Mouse (Mus musculus): Measurements from ENCODE around the gene Snx25. TPM values are rescaled to one million over a fixed set of nuclear protein-coding genes. Genes with fewer than 3 reads are reported as not detected.

Snx25 gene
- total RNA-seq, 2 experiments from 2014 or later, result 47.2 to 50.9 TPM

DNA sequence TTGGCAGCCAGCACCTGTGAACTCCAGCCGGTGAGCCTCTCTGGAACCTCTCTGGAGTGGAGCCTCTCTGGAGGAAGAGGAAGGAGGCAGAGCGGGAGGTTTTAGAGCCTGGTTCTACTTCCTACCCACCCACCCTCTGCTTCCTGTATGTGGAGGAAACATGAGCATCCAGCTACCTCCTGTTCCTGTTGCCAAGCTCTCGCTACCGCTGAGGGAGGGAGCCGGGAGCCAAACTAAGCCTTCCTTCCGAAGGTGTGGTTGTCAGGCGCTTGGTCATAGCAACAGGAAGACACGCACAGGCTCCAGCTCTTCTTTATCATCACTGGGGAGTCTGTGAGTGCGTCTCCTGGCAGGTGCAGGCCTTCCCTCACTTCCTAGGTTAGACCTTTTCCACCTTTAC lies 129.8 kb downstream of the Snx25 start:
- DNase-seq (ENCODE audit: low spot score in 2 of 2), result no peak

DNA sequence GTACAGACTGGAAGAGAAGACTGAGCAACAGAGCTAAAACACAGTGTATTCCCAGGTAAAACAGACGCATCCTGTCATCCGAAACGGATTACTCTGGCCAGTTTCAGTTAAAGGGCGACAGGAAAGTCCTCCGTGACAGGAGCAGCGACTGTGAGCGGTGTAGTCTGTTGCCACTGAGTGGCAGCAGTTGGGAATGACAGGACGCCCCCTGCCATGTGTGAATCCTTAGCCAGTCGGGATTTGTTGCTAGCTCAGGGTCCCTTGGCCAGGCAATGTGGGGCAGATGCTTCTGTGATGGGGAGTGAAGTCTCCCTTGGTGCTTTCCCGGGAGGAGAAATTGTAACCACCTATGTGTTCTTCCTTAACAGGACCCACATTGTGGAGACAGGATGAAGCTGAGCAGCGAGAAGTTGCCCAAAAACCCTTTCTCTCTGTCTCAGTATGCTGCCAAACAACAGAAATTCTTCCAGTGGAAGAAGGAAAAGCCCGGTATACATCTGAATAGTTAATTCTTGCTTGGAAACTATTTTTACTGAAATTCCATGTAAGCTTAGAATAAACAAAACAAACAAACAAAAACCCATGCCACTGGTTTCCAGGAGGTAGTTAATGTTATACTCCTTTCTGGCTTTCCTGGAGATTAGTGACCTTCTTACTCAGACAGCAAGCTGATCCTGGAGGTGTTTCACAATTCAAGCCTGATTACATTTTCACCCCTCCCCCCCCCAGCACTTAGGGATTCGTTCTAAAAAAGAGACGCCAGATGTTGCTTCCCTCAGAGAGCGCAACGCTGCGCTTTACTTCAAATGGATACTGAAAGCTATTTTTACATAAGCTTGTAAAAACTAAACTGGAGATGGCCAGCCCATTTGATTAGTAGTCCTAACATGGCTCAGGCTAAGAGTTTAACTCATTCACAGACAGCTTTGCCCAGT lies 140.9 kb downstream of the Snx25 start:
- peak in 1 of 2 experiments; percentile 54 for DNase-seq (ENCODE audit: low spot score in 2 of 2)

GRCm38 (mm10) chr8:46010306-46010705 lies 141.7 kb downstream of the Snx25 start:
- DNase-seq (ENCODE audit: low spot score in 2 of 2), result no peak

- DNase-seq (ENCODE audit: low spot score in 2 of 2), result no peak
Observed at GRCm38 (mm10) chr8:46007050-46007672, 144.8 kb downstream of the Snx25 start.

DNA sequence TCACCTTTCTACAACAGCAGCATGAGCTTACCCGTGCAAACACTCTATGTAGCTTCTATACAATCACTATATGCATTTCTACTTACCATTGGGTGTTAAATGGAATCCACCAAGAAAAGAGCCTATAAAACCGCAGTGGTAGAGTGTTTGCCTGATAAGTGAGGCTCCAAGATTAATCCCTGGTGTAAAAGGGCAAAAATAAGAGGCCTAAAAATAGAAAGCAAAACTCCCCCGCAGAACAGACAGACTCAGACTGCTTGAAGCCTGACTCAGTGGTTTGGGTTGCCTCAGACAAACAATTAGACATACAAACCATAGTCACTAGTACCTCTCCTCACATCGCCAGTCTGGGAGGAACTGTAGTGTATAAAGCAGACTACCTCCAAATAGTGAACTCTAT lies 146.4 kb downstream of the Snx25 start, which contains the start of gene Ankrd37:
Gene Ankrd37, minus strand, starts transcription at position 112 of the 400 bp plus-strand sequence.
- no peak for DNase-seq (ENCODE audit: low spot score in 2 of 2)

- peak; percentile 98 for DNase-seq (ENCODE audit: low spot score in 2 of 2)
Observed at GRCm38 (mm10) chr8:45999784-46000705, 151.9 kb downstream of the Snx25 start.

- DNase-seq (ENCODE audit: low spot score in 2 of 2), result peak in 1 of 2 experiments; percentile 24
Observed at GRCm38 (mm10) chr8:45999138-45999783, 152.7 kb downstream of the Snx25 start, which contains the start of gene Lrp2bp. Gene Lrp2bp, plus strand, starts transcription at chr8:45999303.

- no peak for DNase-seq (ENCODE audit: low spot score in 2 of 2)
Observed at GRCm38 (mm10) chr8:45998228-45998627, 153.7 kb downstream of the Snx25 start.

DNA sequence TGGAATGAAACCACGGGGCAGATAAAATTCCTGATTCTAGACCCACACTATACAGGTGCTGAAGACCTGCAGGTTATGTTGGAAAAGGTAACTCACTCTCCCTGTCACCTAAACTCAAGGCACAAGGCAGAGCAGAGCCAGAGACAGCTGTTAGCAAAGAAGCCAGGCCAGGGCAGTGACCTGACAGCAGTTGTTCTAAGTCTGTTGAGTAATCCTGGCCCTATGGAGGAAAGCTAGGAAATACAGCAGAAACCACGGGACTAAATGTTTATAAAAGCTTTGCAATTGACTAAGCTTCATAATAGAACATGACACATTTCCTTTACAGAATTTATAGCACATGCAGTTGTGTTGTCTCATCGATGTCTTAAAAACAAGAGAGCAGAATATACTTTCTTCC lies 156.4 kb downstream of the Snx25 start:
- DNase-seq (ENCODE audit: low spot score in 2 of 2), result no peak

DNA sequence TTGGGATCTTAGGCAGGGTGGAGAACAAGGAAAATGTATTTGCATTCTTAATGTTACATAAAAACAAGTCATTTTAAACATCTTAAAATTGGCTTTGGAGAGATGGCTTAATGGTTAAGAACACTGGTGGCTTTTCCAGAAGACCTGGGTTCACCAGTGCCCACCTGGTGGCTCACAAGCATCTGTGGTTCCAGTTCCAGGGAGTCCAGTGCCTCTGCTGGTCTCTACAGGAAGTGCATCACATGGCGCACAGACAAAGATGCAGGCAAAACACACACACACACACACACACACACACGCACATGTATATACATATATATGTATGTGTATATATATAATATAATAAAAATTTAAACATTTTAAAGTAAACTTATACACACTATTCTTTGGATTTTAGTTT lies 157.8 kb downstream of the Snx25 start:
- no peak for DNase-seq (ENCODE audit: low spot score in 2 of 2)

DNA sequence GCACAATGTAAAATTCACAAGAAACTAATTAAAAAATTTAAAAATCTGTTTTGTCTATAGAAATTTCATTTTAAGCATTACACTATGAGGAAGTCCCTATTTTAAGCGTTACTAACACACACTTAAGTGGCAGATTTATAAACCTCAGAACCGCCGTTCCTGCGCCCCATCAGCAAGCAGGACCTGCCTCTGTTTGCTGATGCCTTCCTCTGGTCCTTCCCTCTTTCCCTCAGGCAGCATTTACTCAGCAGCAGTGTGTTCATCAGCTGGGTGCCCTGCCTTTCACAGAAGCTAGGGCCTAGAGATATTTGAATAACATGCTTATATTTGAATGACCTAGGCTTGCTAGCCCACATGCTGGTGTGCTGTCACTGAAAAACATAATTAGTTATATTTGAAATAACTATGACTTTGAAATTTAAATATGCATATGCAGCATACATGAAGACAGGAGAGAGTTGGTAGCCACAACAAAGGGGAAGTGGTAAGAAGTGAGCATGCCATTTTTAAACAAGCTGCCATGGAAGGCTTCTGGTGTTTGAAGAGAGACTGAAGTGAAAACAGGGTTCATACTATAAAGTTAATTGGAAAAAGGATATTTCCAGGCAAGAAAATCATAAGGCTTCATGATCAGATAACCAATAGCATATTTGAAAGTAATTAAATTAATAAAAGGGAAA lies 161.2 kb downstream of the Snx25 start:
- DNase-seq (ENCODE audit: low spot score in 2 of 2), result no peak

GRCm38 (mm10) chr8:45988189-45988588 lies 163.8 kb downstream of the Snx25 start:
- DNase-seq (ENCODE audit: low spot score in 2 of 2), result no peak

DNA sequence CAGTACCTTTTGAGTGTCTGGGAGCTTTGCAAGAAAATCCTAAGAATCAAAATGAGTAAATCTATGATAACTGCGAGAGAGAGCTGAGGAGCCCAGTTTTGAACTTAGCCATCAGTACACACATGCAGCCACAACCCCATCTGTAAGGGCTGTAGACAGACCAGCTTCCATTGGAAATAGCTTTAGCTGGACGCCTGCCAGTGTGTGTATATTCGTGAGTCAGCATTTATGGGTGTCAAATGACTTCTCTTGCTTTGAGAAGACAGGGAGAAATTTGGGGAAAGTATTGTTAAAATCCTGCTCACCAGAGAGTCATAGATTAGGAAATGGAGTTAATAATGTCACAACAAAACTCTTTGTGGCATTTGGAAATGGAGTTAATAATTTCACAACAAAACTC lies 165.3 kb downstream of the Snx25 start:
- no peak for DNase-seq (ENCODE audit: low spot score in 2 of 2)

Other genes starting within 250 kb of the Snx25 start
- gene Ccdc110, start 217.5 kb downstream of the Snx25 start, total RNA-seq (2021), result under 1 TPM; 0.51 to 0.69 TPM
- 1 to 10 TPM; 2.3 to 2.4 TPM for gene 1700029J07Rik, start 176.9 kb downstream of the Snx25 start, total RNA-seq (2021)
- gene Ufsp2, start 176.6 kb downstream of the Snx25 start, total RNA-seq (2021), result 10 to 100 TPM; 47.5 to 50.8 TPM
- gene Lrp2bp, start 152.9 kb downstream of the Snx25 start, total RNA-seq (2021), result under 1 TPM; 0.20 TPM
- 1 to 10 TPM; 6.0 to 8.6 TPM for gene Ankrd37, start 146.5 kb downstream of the Snx25 start, total RNA-seq (2021)
- gene Cfap97, start 388 bp downstream of the Snx25 start, total RNA-seq (2021), result 10 to 100 TPM; 24.8 to 25.9 TPM
- 100 to 1,000 TPM; 542 to 549 TPM for gene Slc25a4, start 59.1 kb upstream of the Snx25 start, total RNA-seq (2021)
- not detected for gene Helt, start 142.5 kb upstream of the Snx25 start, total RNA-seq (2021)

Data from layer of hippocampus, adult 18-20 months (tissue).